Mouse (Mus musculus) spleen, adult 2 months (tissue): ENCODE results near the gene C1qtnf2. TPM values are rescaled to one million over a fixed set of nuclear protein-coding genes. Genes with fewer than 3 reads are reported as not detected.

ENCODE experiments used
- DNase-seq, 2 experiments: peaks; one replicate each; pipeline versions ENCODE4 v3.0.0 to v3.0.0-alpha.2; 2012 to 2021; ENCODE audit warnings: low spot score in 2 of 2, low read depth in 1 of 2
- H3K27ac ChIP-seq: fragments of 200-500 bp; 2 replicates; pipeline ENCODE4 v1.5.1; 2012; ENCODE audit warnings: low read length, inconsistent platforms; ENCODE audit not compliant: insufficient read depth
- H3K27me3 ChIP-seq: fragments of 200-500 bp; 2 replicates; pipeline ENCODE4 v1.6.1; 2012; ENCODE audit warnings: mild to moderate bottlenecking, moderate library complexity, low read length, inconsistent platforms; ENCODE audit not compliant: control insufficient read depth, insufficient read depth
- H3K36me3 ChIP-seq: fragments of 200-500 bp; 2 replicates; pipeline ENCODE4 v1.6.1; 2012; ENCODE audit warnings: mild to moderate bottlenecking, low read length, inconsistent platforms; ENCODE audit not compliant: control insufficient read depth, insufficient read depth
- H3K4me1 ChIP-seq: fragments of 200-500 bp; 2 replicates; pipeline ENCODE4 v1.6.1; 2011; ENCODE audit warnings: inconsistent platforms; ENCODE audit not compliant: control insufficient read depth, insufficient read depth, insufficient read length
- H3K4me3 ChIP-seq: fragments of 200-500 bp; 2 replicates; pipeline ENCODE4 v1.5.1; 2011; ENCODE audit warnings: mild to moderate bottlenecking, inconsistent platforms; ENCODE audit not compliant: insufficient read depth, insufficient read length; ENCODE audit errors: extremely low read depth
- CTCF ChIP-seq: fragments of 200-500 bp; IDR thresholded peaks from 2 replicates; pipeline ENCODE4 v1.5.1; 2011; ENCODE audit warnings: mild to moderate bottlenecking, inconsistent platforms; ENCODE audit not compliant: insufficient read depth, insufficient read length, insufficient replicate concordance; ENCODE audit errors: extremely low read depth
- POLR2A ChIP-seq: fragments of 200-500 bp; IDR thresholded peaks from 2 replicates; pipeline ENCODE4 v1.6.1; 2011; ENCODE audit warnings: low read depth, low read length, inconsistent platforms
- WGBS: fragments of 180-500 bp; shearing (Covaris S2); methylation state at CpG from one replicate; pipeline ENCODE4 v1.1.7; 2018; 5-methylcytosine and 5-hydroxymethylcytosine counted together
- polyA plus RNA-seq: library from polyadenylated mRNA; depleted of rRNA; stranded (reverse); fragments of >200 nt; gene quantifications from 2 replicates; pipeline ENCODE4 v1.2.3, GENCODE M21; 2012; rRNA removed

The C1qtnf2 gene
- polyA plus RNA-seq = 1.6 and 2.5 TPM in 2 replicates

- DNase-seq = peak in 1 of 2 experiments; percentile 14
- Histone ChIP-seq H3K4me1 (no peaks in the 10 kb centered on the region; the same call in 1 of the 2 replicates), H3K36me3 (no peaks in the 10 kb centered on the region), H3K27me3 (no peaks in the 10 kb centered on the region), H3K4me3 (peak within 1 kb of the TSS; percentile 13; the same call in 1 of the 2 replicates), H3K27ac (no peak within 1 kb of the TSS)
- 11% methylated on average over 24 of the region's 24 CpGs for WGBS
- no peak for TF ChIP-seq POLR2A
- TF ChIP-seq CTCF = no peak
Observed at GRCm38 (mm10) chr11:43474225-43474774, at the start of gene C1qtnf2. TSS of gene C1qtnf2 (plus strand) at chr11:43474276.

- no peaks in the 10 kb centered on the region; the same call in 1 of the 2 replicates for H3K4me1 ChIP-seq
- TF ChIP-seq CTCF = no peak
- no peak for TF ChIP-seq POLR2A
- H3K27me3 ChIP-seq = no peaks in the 10 kb centered on the region
- H3K36me3 ChIP-seq = peaks cover 3% of the 10 kb centered on the region; the same call in 1 of the 2 replicates
- no peak for DNase-seq
- 84% methylated on average over 5 of the region's 5 CpGs for WGBS
- no peak overlapping the region for H3K4me3 ChIP-seq
- no peak overlapping the region for H3K27ac ChIP-seq
Observed at GRCm38 (mm10) chr11:43424386-43424785, 49.7 kb upstream of the C1qtnf2 start.

GRCm38 (mm10) chr11:43425166-43425709 is 48.8 kb upstream of the C1qtnf2 start:
- 89% methylated on average over 9 of the region's 9 CpGs for WGBS
- no peaks in the 10 kb centered on the region for H3K27me3 ChIP-seq
- no peaks in the 10 kb centered on the region; the same call in 1 of the 2 replicates for H3K4me1 ChIP-seq
- H3K36me3 ChIP-seq = peaks cover 3% of the 10 kb centered on the region; the same call in 1 of the 2 replicates
- no peak overlapping the region for H3K4me3 ChIP-seq
- no peak for DNase-seq
- no peak for TF ChIP-seq CTCF
- H3K27ac ChIP-seq = no peak overlapping the region

- peak; percentile 79 to 82 for DNase-seq
- Histone ChIP-seq H3K27me3 (no peaks in the 10 kb centered on the region), H3K4me1 (no peaks in the 10 kb centered on the region; the same call in 1 of the 2 replicates), H3K36me3 (peaks cover 3% of the 10 kb centered on the region; the same call in 1 of the 2 replicates), H3K27ac (peak within 1 kb of the TSS; percentile 63), H3K4me3 (peak within 1 kb of the TSS; percentile 66)
- WGBS = 5% methylated on average over 27 of the region's 27 CpGs
- TF ChIP-seq POLR2A (peak; percentile 82), CTCF (no peak)
Observed at GRCm38 (mm10) chr11:43425824-43426413, 48.2 kb upstream of the C1qtnf2 start, which contains the start of gene Pttg1. TSS of gene Pttg1 (minus strand) at chr11:43426251.

GRCm38 (mm10) chr11:43426414-43426884 is 47.6 kb upstream of the C1qtnf2 start:
- H3K27ac ChIP-seq = peak overlapping the region; percentile 63
- peak overlapping the region; percentile 53 for H3K4me3 ChIP-seq
- no peaks in the 10 kb centered on the region for H3K27me3 ChIP-seq
- WGBS = 23% methylated on average over 7 of the region's 7 CpGs
- TF ChIP-seq POLR2A (no peak), CTCF (no peak)
- H3K36me3 ChIP-seq = peaks cover 3% of the 10 kb centered on the region; the same call in 1 of the 2 replicates
- DNase-seq = no peak
- no peaks in the 10 kb centered on the region; the same call in 1 of the 2 replicates for H3K4me1 ChIP-seq

- Histone ChIP-seq H3K4me1 (peaks cover 3% of the 10 kb centered on the region; the same call in 1 of the 2 replicates), H3K36me3 (peaks cover 10% of the 10 kb centered on the region), H3K27me3 (no peaks in the 10 kb centered on the region), H3K27ac (peak within 1 kb of the TSS; percentile 49), H3K4me3 (peak within 1 kb of the TSS; percentile 72)
- TF ChIP-seq CTCF (no peak), POLR2A (peak; percentile 21; the same call in 1 of the 2 replicates)
- 8% methylated on average over 38 of the region's 38 CpGs for WGBS
- peak; percentile 64 to 70 for DNase-seq
Observed at GRCm38 (mm10) chr11:43433254-43434023, 40.6 kb upstream of the C1qtnf2 start, which contains the start of gene Slu7. TSS of gene Slu7 (plus strand) at chr11:43433744.
